Mouse (Mus musculus) layer of hippocampus, adult 11-12 months (tissue): Measurements from ENCODE around the gene Cnp.
"Not testable (repeated sequence)": the region's sequence is repeated elsewhere in the genome, so short reads cannot be mapped to it uniquely, and the experiment has no call there.

Experiments
- DNase-seq: peaks from one replicate; pipeline ENCODE4 v3.0.0; 2022; ENCODE audit warnings: low spot score

Gene Cnp

GRCm38 (mm10) chr11:100588462-100588861 lies 13.8 kb downstream of the Cnp start:
- DNase-seq = no peak

GRCm38 (mm10) chr11:100592346-100593046 lies 17.8 kb downstream of the Cnp start:
- no peak for DNase-seq

DNA sequence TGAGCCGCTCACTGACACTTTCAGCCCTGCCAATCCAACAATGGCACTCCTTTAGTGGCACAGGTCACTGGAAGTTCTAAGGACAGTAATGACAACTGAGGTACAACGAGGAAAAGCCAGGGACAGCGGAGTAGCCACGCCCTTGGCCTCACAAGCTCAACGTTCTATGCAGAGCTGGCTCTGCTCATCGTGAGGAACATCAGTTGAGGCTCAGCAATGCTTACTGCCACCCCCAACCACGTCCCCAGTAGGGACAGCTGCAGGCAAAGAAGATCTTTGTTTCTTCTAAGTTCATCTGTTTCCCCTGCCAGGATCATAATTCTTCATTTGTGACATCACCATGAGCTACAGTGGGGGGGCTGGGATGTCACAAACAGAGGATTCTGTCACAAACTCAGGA lies 19.9 kb downstream of the Cnp start:
- no peak for DNase-seq

DNA sequence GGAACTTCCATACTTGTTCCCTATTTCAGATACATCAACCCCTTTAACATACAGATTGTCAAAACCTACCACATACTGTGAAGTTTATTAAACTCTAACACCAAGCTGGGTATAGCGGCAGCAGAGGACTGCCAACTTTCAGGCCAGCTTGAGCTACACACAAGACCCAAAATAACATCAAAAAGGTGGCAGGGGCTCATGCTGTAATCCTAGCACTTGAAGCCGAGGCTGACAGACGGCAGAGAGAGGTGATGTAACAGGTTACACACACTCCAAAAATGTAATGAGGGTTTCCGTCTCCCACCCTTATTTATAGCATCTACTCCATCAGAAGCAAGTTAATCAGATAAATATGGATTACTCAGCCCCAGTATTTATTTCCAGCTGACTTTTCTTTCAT lies 20.8 kb downstream of the Cnp start:
- DNase-seq = no peak

GRCm38 (mm10) chr11:100598074-100598473 lies 23.4 kb downstream of the Cnp start:
- no peak for DNase-seq

- no peak for DNase-seq
These were observed 26.7 kb downstream of the Cnp start for GRCm38 (mm10) chr11:100601372-100601771.

DNA sequence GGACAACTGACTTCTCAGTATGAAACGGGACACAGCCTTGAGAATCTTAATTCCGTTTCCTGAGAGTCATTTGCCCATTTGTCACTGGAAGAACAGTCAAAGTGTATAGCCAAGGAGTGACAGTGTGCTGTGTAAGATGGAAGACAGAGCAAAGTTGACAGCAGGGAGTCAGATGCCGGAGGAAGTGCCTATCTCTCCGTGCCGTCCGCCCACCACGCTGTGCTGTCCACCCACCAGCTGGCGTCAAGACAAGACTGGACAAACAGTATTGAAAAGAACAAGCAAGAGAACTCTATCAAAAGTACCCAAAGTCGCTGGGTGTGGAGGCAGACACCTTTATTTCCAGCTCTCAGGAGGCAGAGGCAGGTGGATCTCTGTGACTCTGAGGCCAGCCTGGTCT lies 28.5 kb downstream of the Cnp start:
- DNase-seq = no peak

DNA sequence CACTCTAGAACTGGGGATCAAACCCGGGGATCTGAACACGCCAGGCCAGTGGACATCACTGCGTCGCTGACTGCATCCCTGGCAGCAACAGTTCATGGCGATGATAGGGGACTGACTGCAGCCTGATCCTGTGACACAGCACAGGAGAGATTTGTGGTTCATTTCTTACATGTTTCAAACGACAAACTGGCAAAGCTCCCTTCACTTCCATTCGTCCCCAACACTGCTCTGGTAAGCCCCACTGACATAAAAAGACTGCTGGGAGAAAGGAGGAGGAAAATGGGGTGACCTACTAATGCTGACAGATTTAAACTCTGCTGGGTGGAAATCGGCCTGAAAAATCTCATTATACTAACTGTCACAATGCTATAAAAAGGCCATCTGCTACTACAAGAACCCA lies 29.1 kb downstream of the Cnp start:
- no peak for DNase-seq

GRCm38 (mm10) chr11:100604321-100605005 lies 29.8 kb downstream of the Cnp start:
- no peak for DNase-seq

- no peak for DNase-seq
These were observed 30.7 kb downstream of the Cnp start for GRCm38 (mm10) chr11:100605451-100605850.

DNA sequence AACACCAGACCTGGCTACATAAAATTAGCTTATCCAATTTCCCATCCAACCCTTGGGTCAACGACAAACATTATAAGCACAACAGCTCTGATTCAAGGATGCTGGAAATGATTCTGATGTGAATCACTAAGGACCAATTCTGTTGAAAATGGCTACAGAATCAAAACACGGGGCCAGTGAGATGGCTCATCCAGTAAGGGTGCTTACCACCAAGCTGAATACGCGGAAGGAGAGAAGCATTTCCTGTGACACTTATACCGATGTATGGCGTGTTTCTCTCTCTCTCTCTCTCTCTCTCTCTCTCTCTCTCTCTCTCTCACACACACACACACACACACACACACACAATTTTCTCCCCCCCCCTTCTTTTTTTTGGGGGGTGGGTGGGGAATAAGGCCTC lies 32.4 kb downstream of the Cnp start:
- no peak for DNase-seq

- DNase-seq = no peak
These were observed 34.1 kb downstream of the Cnp start for GRCm38 (mm10) chr11:100608796-100609195.

DNA sequence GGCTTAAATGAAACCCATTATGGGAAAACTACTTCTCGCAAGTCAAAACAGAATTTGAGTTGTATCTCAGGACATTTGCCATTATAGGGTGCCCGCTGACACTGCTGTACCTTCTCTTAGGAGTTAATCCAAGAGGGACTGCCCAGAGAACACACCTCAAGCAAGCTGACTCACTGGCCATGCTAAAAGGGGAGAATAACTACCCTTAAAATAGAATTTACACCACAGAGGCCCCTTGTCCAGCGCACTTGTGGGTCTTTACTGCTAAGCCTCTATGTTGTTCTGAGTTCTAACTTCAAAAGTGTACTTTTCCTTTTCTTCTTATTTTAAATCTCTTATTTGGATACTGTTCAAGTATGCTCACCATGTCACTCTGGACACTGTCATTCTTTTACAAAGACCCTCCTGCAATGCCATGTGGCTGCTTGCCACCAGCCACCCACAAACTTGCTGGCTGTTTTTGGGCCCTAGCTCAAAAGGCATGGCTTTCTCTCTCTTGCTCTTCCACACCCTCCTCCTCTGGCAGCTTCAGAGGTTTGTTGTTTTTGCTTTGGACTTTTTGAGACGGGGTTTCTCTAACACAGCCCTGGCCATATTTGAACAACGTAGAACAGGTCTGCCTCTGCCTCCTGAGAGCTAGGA lies 34.8 kb downstream of the Cnp start:
- no peak for DNase-seq

GRCm38 (mm10) chr11:100609997-100610680 lies 35.4 kb downstream of the Cnp start:
- DNase-seq = no peak

- DNase-seq = no peak
These were observed 36.9 kb downstream of the Cnp start for GRCm38 (mm10) chr11:100611627-100612026.

- DNase-seq = no peak
These were observed 38.5 kb downstream of the Cnp start for GRCm38 (mm10) chr11:100613241-100613640.

- DNase-seq = no peak
These were observed 41.6 kb downstream of the Cnp start for GRCm38 (mm10) chr11:100616332-100616731.

- DNase-seq = not testable (repeated sequence)
These were observed 42.1 kb downstream of the Cnp start for GRCm38 (mm10) chr11:100616836-100617235.

DNA sequence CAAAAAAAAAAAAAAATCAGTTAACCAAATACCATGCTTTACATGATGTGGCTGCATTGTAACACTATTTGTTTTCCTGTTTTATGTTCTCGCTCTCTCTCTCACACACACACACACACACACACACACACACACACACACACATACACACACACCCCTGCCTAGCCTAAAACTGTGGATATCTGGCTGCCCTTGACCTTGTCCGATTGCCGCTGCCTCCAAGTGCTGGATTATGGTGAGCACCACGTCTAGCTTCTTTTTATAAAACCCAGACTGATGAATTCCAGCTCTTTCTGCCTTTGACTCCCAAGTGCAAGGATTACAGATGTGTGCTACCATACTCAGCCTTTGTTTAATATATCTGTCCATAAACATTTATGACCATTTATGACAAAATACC lies 42.8 kb downstream of the Cnp start:
- no peak for DNase-seq

GRCm38 (mm10) chr11:100618761-100619484 lies 44.2 kb downstream of the Cnp start, which contains the start of gene Nkiras2:
Nkiras2 (plus strand) TSS chr11:100619244.
- peak; percentile 56 for DNase-seq

- peak; percentile 96 for DNase-seq
These were observed 44.8 kb downstream of the Cnp start for GRCm38 (mm10) chr11:100619485-100619975.

DNA sequence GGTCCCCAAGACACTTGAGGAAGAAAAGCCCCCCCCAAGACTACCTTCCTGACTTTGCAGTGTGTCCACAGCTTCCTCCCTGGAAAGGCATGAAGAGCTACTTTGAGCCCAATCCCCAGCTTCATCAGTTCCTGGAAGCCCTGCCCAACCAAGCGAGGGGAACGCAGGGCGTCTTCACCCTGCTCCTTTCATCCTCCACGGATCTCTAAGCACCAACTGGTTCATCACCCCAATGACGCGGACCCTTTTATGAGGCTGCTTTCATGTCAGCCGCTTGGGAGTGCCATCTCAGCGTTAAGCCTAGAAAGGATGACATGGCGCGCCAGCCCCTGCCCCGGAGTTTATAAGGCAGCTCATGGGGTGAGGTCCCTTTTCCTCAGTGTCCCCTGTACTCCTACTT lies 45.3 kb downstream of the Cnp start, which contains the start of gene Dnajc7:
Dnajc7 (minus strand) TSS at position 187 of the 400 bp plus-strand sequence.
- no peak for DNase-seq
